ENCODE assay signal across 12 mouse cellular contexts in genomic region chr19:5695849-5696462, GRCm38 (mm10). TPM values are rescaled to one million over a fixed set of nuclear protein-coding genes. Genes with fewer than 3 reads are reported as not detected.
DNase-seq lines count a peak whose midpoint lies in the region; ATAC-seq and TF ChIP-seq lines count a peak whose summit lies in the region.
"Had no signal": no experiment of that assay in that cellular context is flagged by ENCODE, and none has a peak within 500 bp of the region (broad histone marks: within the 10 kb centered on the region; RNA-seq: fewer than 3 reads in every experiment).

No protein-coding gene starts in this region.

- WGBS in heart, embryonic 10.5 days: 24% methylated on average over 41 of the region's 41 CpGs
- 5% methylated on average over 41 of the region's 41 CpGs for WGBS in forebrain, embryonic 15.5 days
- 7% methylated on average over 41 of the region's 41 CpGs for WGBS in midbrain, embryonic 13.5 days

- intact Hi-C loops in heart, postnatal 25 days (cut with DNase I): no loop called here

- H3K4me2 ChIP-seq in forebrain, embryonic 15.5 days (replicated peaks): peak overlapping the region; percentile 50
- H3K4me2 ChIP-seq in midbrain, embryonic 13.5 days (replicated peaks): peak overlapping the region; percentile 59

- in situ Hi-C loops in ES-E14 (cut with MboI; ENCODE audit: low sequenced_read_pairs in 2 of 2, unreplicated experiment in 2 of 2): no loop called here

- peak; percentile 84 for DNase-seq in heart, embryonic 10.5 days (ENCODE audit: low spot score)
- DNase-seq in heart, postnatal 25 days (ENCODE audit: low spot score): no peak
- DNase-seq in ES-E14 (ENCODE audit: low read depth, low spot score): peak; percentile 75
- no peak for DNase-seq in ovary, adult 18-20 months (ENCODE audit: low spot score)
- no peak for DNase-seq in adrenal gland, adult 18-20 months (ENCODE audit: low spot score in 2 of 2)
- DNase-seq: B cell, adult 2 months had no signal

- ATAC-seq in forebrain, embryonic 15.5 days (replicated peaks): peak; percentile 62
- peak; percentile 62 for ATAC-seq in midbrain, embryonic 13.5 days
- no peak for ATAC-seq in megakaryocyte progenitor cell, adult 5-6 weeks (replicated peaks; ENCODE audit: poor library complexity)

- peaks cover 43% of the 10 kb centered on the region for H3K4me1 ChIP-seq in heart, embryonic 10.5 days
- peaks cover 0 to 4% of the 10 kb centered on the region in 2 experiments; a peak in 1 of 4 replicates for H3K4me1 ChIP-seq in ES-E14 (ENCODE audit: control insufficient read depth in 2 of 2, insufficient read depth in 2 of 2, low read length in 2 of 2, poor library complexity in 1 of 2)
- peaks cover 26% of the 10 kb centered on the region for H3K4me1 ChIP-seq in forebrain, embryonic 15.5 days
- H3K4me1 ChIP-seq in midbrain, embryonic 13.5 days (replicated peaks): peaks cover 36% of the 10 kb centered on the region

- peaks cover 98% of the 10 kb centered on the region for H3K36me3 ChIP-seq in heart, embryonic 10.5 days
- peaks cover 2% of the 10 kb centered on the region; the same call in 1 of the 2 replicates for H3K36me3 ChIP-seq in ES-E14 (ENCODE audit: control insufficient read depth, insufficient read depth, low read length, poor library complexity, severe bottlenecking)
- peaks cover 40% of the 10 kb centered on the region for H3K36me3 ChIP-seq in forebrain, embryonic 15.5 days
- peaks cover 75% of the 10 kb centered on the region for H3K36me3 ChIP-seq in midbrain, embryonic 13.5 days

- 0 out of 2 replicates have a peak, but pooled peaks cover 7% of the 10 kb centered on the region for H3K27me3 ChIP-seq in heart, embryonic 10.5 days (ENCODE audit: insufficient read depth, poor library complexity, severe bottlenecking)
- H3K27me3 ChIP-seq in forebrain, embryonic 15.5 days: no peaks in the 10 kb centered on the region
- peaks cover 10% of the 10 kb centered on the region for H3K27me3 ChIP-seq in midbrain, embryonic 13.5 days

- H3K9ac ChIP-seq in ES-E14 (ENCODE audit: insufficient read depth, low read depth, low read length, poor library complexity, severe bottlenecking): peak overlapping the region; percentile 42; the same call in 1 of the 2 replicates
- no peak overlapping the region; the same call in 1 of the 2 replicates for H3K9ac ChIP-seq in forebrain, embryonic 15.5 days (replicated peaks)
- H3K9ac ChIP-seq in midbrain, embryonic 13.5 days (replicated peaks): peak overlapping the region; percentile 63

- peak overlapping the region; percentile 45 for H3K4me3 ChIP-seq in heart, embryonic 10.5 days
- H3K4me3 ChIP-seq in ES-E14 (ENCODE audit: insufficient read depth in 1 of 2, low read depth in 1 of 2, low read length in 2 of 2, poor library complexity in 1 of 2, severe bottlenecking in 1 of 2): peak overlapping the region; percentile 61 to 65
- H3K4me3 ChIP-seq in forebrain, embryonic 15.5 days: peak overlapping the region; percentile 38
- H3K4me3 ChIP-seq in midbrain, embryonic 13.5 days (replicated peaks): peak overlapping the region; percentile 37
- H3K4me3 ChIP-seq: myocyte had no signal

- H3K9me3 ChIP-seq in heart, embryonic 10.5 days: no peaks in the 10 kb centered on the region
- H3K9me3 ChIP-seq in ES-E14 (ENCODE audit: control insufficient read depth, insufficient read depth, low read depth, low read length): no peaks in the 10 kb centered on the region
- H3K9me3 ChIP-seq in forebrain, embryonic 15.5 days: no peaks in the 10 kb centered on the region
- no peaks in the 10 kb centered on the region for H3K9me3 ChIP-seq in midbrain, embryonic 13.5 days

- H3K27ac ChIP-seq in heart, embryonic 10.5 days: peak overlapping the region; percentile 18; the same call in 1 of the 2 replicates
- H3K27ac ChIP-seq in ES-E14 (ENCODE audit: insufficient read depth, low read depth, low read length, poor library complexity, severe bottlenecking): no peak overlapping the region
- 0 out of 2 replicates have a peak overlapping the region, but pooled peaks have one; percentile 6 for H3K27ac ChIP-seq in forebrain, embryonic 15.5 days (replicated peaks)
- H3K27ac ChIP-seq in midbrain, embryonic 13.5 days: no peak overlapping the region

TF ChIP-seq in ES-E14, 5 proteins besides CTCF, POLR2A, EP300 and RAD21:
- TF ChIP-seq HCFC1 (IDR thresholded peaks at IDR 0.05; ENCODE audit: borderline replicate concordance, insufficient read depth, low read length): no peak
- TF ChIP-seq MAFK (IDR thresholded peaks at IDR 0.05; ENCODE audit: insufficient read depth, low read depth, low read length): no peak
- no peak for TF ChIP-seq CHD2 (IDR thresholded peaks at IDR 0.05; ENCODE audit: low read depth, low read length)
- TF ChIP-seq ZNF384 (IDR thresholded peaks at IDR 0.05; ENCODE audit: low read depth, low read length): no peak
- TF ChIP-seq ZC3H11A (IDR thresholded peaks at IDR 0.05; ENCODE audit: borderline replicate concordance, low read depth, low read length): no peak

RNA-seq across cellular contexts. Expression of gene Pcnx3, which starts 7.2 kb away (rescaled TPM):
- polyA plus RNA-seq in heart, embryonic 10.5 days (2016; fragmentation: Nextera tagmentation; extraction: Ambion mirVana): 20.1 and 26.3 TPM in 2 replicates
- total RNA-seq in heart, postnatal 25 days (2021): 10 to 100 TPM; 17.8 to 18.0 TPM
- 63.9 and 98.9 TPM in 2 replicates for total RNA-seq in ES-E14 (2012; rRNA removed)
- polyA plus RNA-seq in forebrain, embryonic 15.5 days (2015; fragmentation: Nextera tagmentation; extraction: Ambion mirVana): 27.6 and 29.1 TPM in 2 replicates
- 25.6 and 29.1 TPM in 2 replicates for polyA plus RNA-seq in midbrain, embryonic 13.5 days (2015; fragmentation: Nextera tagmentation; extraction: Ambion mirVana)
- 100 to 1,000 TPM in 1 of 2 experiments, 10 to 100 TPM in 1; 84.6 to 103 TPM for total RNA-seq in adrenal gland, adult 18-20 months (2021)
- total RNA-seq in megakaryocyte progenitor cell, adult 5-6 weeks (2015): 21.6 and 24.5 TPM in 2 replicates
- total RNA-seq in megakaryocyte progenitor cell, adult 5-6 weeks (2017): 15.6 and 15.7 TPM in 2 replicates

RNA-seq across cellular contexts. Expression of gene Map3k11, which starts 7.4 kb away (rescaled TPM):
- 33.6 and 36.0 TPM in 2 replicates for polyA plus RNA-seq in heart, embryonic 10.5 days (2016; fragmentation: Nextera tagmentation; extraction: Ambion mirVana)
- 10 to 100 TPM; 24.0 to 30.4 TPM for total RNA-seq in heart, postnatal 25 days (2021)
- total RNA-seq in ES-E14 (2012; rRNA removed): 15.0 and 19.3 TPM in 2 replicates
- 12.2 and 13.0 TPM in 2 replicates for polyA plus RNA-seq in forebrain, embryonic 15.5 days (2015; fragmentation: Nextera tagmentation; extraction: Ambion mirVana)
- polyA plus RNA-seq in midbrain, embryonic 13.5 days (2015; fragmentation: Nextera tagmentation; extraction: Ambion mirVana): 11.4 and 15.1 TPM in 2 replicates
- 10 to 100 TPM; 36.9 to 45.8 TPM for total RNA-seq in adrenal gland, adult 18-20 months (2021)
- 13.0 and 16.1 TPM in 2 replicates for total RNA-seq in megakaryocyte progenitor cell, adult 5-6 weeks (2015)
- total RNA-seq in megakaryocyte progenitor cell, adult 5-6 weeks (2017): 19.2 and 22.9 TPM in 2 replicates

RNA-seq across cellular contexts. Expression of gene Kcnk7, which starts 8.2 kb away (rescaled TPM):
- polyA plus RNA-seq in heart, embryonic 10.5 days (2016; fragmentation: Nextera tagmentation; extraction: Ambion mirVana): 0.15 TPM in 1 of 2 replicates, not detected in the other
- total RNA-seq in heart, postnatal 25 days (2021): not detected
- total RNA-seq in ES-E14 (2012; rRNA removed): 0.63 and 0.67 TPM in 2 replicates
- 0.33 TPM in 1 of 2 replicates, not detected in the other for polyA plus RNA-seq in forebrain, embryonic 15.5 days (2015; fragmentation: Nextera tagmentation; extraction: Ambion mirVana)
- polyA plus RNA-seq in midbrain, embryonic 13.5 days (2015; fragmentation: Nextera tagmentation; extraction: Ambion mirVana): 0.15 TPM in 1 of 2 replicates, not detected in the other
- total RNA-seq in adrenal gland, adult 18-20 months (2021): not detected
- not detected in 2 replicates for total RNA-seq in megakaryocyte progenitor cell, adult 5-6 weeks (2015)
- 0.14 TPM in 1 of 2 replicates, not detected in the other for total RNA-seq in megakaryocyte progenitor cell, adult 5-6 weeks (2017)
- total RNA-seq: gastrocnemius, adult 8-10 months; left cerebral cortex, postnatal 36 days had no signal

RNA-seq across cellular contexts. Expression of gene Ehbp1l1, which starts 30.2 kb away (rescaled TPM):
- 69.0 and 130 TPM in 2 replicates for polyA plus RNA-seq in heart, embryonic 10.5 days (2016; fragmentation: Nextera tagmentation; extraction: Ambion mirVana)
- 100 to 1,000 TPM; 140 to 149 TPM for total RNA-seq in heart, postnatal 25 days (2021)
- total RNA-seq in ES-E14 (2012; rRNA removed): 9.0 and 16.4 TPM in 2 replicates
- 11.1 and 13.3 TPM in 2 replicates for polyA plus RNA-seq in forebrain, embryonic 15.5 days (2015; fragmentation: Nextera tagmentation; extraction: Ambion mirVana)
- polyA plus RNA-seq in midbrain, embryonic 13.5 days (2015; fragmentation: Nextera tagmentation; extraction: Ambion mirVana): 8.9 and 10.5 TPM in 2 replicates
- 10 to 100 TPM; 33.5 to 45.6 TPM for total RNA-seq in adrenal gland, adult 18-20 months (2021)
- 7.9 and 8.1 TPM in 2 replicates for total RNA-seq in megakaryocyte progenitor cell, adult 5-6 weeks (2015)
- total RNA-seq in megakaryocyte progenitor cell, adult 5-6 weeks (2017): 27.2 and 30.3 TPM in 2 replicates

RNA-seq across cellular contexts. Expression of gene Sipa1, which starts 32.4 kb away (rescaled TPM):
- 24.7 and 28.9 TPM in 2 replicates for polyA plus RNA-seq in heart, embryonic 10.5 days (2016; fragmentation: Nextera tagmentation; extraction: Ambion mirVana)
- total RNA-seq in heart, postnatal 25 days (2021): 10 to 100 TPM; 23.3 to 31.3 TPM
- total RNA-seq in ES-E14 (2012; rRNA removed): 10.5 and 14.5 TPM in 2 replicates
- 14.1 and 15.5 TPM in 2 replicates for polyA plus RNA-seq in forebrain, embryonic 15.5 days (2015; fragmentation: Nextera tagmentation; extraction: Ambion mirVana)
- polyA plus RNA-seq in midbrain, embryonic 13.5 days (2015; fragmentation: Nextera tagmentation; extraction: Ambion mirVana): 10.8 and 14.1 TPM in 2 replicates
- 10 to 100 TPM; 41.1 to 45.6 TPM for total RNA-seq in adrenal gland, adult 18-20 months (2021)
- total RNA-seq in megakaryocyte progenitor cell, adult 5-6 weeks (2015): 16.4 and 24.2 TPM in 2 replicates
- 19.2 and 24.0 TPM in 2 replicates for total RNA-seq in megakaryocyte progenitor cell, adult 5-6 weeks (2017)

Comparison
In these comparisons a context has a peak if more than half of its experiments do, and no peak if none do; other contexts are left out.
1. DNase-seq: peak in heart, embryonic 10.5 days (single experiment) and ES-E14 (single experiment); none in heart, postnatal 25 days (single experiment), ovary, adult 18-20 months (single experiment) and adrenal gland, adult 18-20 months (0 of 2).
2. H3K27ac ChIP-seq: peak in heart, embryonic 10.5 days (single experiment) and forebrain, embryonic 15.5 days (single experiment); none in ES-E14 (single experiment) and midbrain, embryonic 13.5 days (single experiment).
3. Peak in every context shown above with its lines, with median percentiles within 50 percentile points of each other: H3K4me3 ChIP-seq.